Mouse (Mus musculus): ENCODE results near the gene Zrsr2. TPM values are rescaled to one million over a fixed set of nuclear protein-coding genes. Genes with fewer than 3 reads are reported as not detected.

Gene Zrsr2
- polyA plus RNA-seq, 1 experiment from 2014 or later, result 82.6 TPM

DNA sequence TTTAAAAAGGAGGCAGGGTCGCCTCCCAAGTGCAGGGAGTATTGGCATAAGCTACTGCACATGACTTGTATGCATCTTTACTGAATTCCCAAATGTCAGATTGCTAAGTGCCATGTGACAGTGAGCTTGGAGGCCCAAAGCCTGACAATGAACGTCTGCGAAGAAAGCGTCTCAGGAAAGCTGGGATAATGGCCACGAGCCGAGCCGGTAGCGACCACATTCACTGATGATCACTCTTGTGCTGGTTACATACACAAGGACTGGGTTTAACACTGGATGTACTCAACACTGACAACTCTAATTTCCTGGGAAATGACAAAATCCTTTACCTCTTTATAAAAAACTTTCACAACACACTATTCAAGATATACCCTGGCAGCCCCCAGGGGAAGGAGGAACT is 23.7 kb downstream of the Zrsr2 start:
- no peaks in the 10 kb centered on the region for H3K4me1 ChIP-seq
- H3K27me3 ChIP-seq (replicated peaks; ENCODE audit: low read depth, poor library complexity, severe bottlenecking), result peaks cover 68% of the 10 kb centered on the region
- peaks cover 28% of the 10 kb centered on the region for H3K36me3 ChIP-seq (replicated peaks)
- no peak overlapping the region for H3K4me3 ChIP-seq
- WGBS, result 87% methylated on average over 8 of the region's 8 CpGs
- no peaks in the 10 kb centered on the region for H3K9me3 ChIP-seq
- no peak for DNase-seq (ENCODE audit: low spot score)
- H3K27ac ChIP-seq (replicated peaks), result no peak overlapping the region

DNA sequence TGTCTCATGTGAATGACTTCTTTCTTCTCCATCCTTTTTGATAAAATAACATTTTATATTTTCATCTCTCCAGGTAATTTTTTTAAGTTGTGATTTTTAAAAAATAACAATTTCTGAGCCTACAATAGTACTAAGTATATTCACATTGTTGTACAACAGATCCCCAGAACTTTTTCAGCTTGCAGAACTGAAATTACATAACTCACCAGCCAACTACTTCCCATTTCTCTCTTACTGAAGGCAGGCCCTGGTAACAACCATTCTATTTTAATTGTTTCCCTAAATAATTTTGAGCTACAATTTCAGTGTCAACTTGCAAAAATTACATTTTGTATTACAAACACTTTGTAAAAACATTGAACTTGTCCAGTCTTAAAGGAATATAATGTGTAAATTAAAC is 28.9 kb downstream of the Zrsr2 start:
- Histone ChIP-seq H3K27me3 (replicated peaks; ENCODE audit: low read depth, poor library complexity, severe bottlenecking) (peaks cover 43% of the 10 kb centered on the region), H3K36me3 (replicated peaks) (no peaks in the 10 kb centered on the region), H3K27ac (replicated peaks) (no peak overlapping the region), H3K4me1 (no peaks in the 10 kb centered on the region), H3K4me3 (no peak overlapping the region), H3K9me3 (no peaks in the 10 kb centered on the region)
- DNase-seq (ENCODE audit: low spot score), result no peak

DNA sequence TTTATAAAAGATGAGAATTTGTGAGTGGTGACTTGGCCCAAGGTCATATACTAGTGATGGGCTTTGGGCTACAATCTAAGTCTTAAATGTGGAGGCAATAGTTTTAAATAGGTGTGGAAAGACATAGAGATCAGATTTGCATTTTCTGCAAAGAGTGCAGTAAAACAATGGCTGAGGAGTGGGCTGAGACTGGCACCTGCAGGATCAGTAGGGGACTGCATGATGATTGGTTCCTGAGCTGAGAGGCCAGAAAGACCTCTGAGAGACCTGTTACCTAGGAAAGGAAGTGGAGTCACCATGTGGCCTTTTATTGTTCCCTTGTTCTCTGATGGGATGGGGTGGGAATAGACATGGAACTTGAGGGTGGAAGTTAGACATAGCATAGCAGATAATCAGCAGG is 45.7 kb downstream of the Zrsr2 start:
- H3K9me3 ChIP-seq, result peaks cover 11% of the 10 kb centered on the region
- peaks cover 8% of the 10 kb centered on the region for H3K36me3 ChIP-seq (replicated peaks)
- H3K27ac ChIP-seq (replicated peaks), result no peak overlapping the region
- no peak overlapping the region for H3K4me3 ChIP-seq
- H3K27me3 ChIP-seq (replicated peaks; ENCODE audit: low read depth, poor library complexity, severe bottlenecking), result peaks cover 58% of the 10 kb centered on the region
- no peaks in the 10 kb centered on the region for H3K4me1 ChIP-seq
- peak; percentile 14 for DNase-seq (ENCODE audit: low spot score)

DNA sequence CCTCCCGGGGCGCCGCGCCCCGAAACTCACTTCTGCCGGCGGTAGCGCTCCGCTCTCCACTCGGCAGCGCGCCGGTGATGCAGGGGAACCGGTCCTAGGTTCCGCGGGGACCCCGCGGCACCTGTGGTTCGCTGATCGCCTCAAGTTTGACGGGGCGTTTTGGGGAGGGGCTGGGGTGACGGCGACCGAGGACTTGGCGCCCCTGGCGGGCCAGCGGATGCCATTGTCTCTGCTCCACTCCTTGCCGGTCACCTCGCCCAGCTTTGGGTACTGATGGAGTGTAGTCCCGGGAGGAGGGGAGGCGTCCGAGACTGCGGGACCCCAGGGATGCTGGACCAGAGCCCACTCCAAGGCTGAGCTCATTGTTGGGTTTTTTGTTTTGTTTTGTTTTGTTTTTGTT is 49.1 kb downstream of the Zrsr2 start:
- Histone ChIP-seq H3K4me3 (peak overlapping the region; percentile 68), H3K27me3 (replicated peaks; ENCODE audit: low read depth, poor library complexity, severe bottlenecking) (peaks cover 47% of the 10 kb centered on the region), H3K36me3 (replicated peaks) (no peaks in the 10 kb centered on the region), H3K27ac (replicated peaks) (peak overlapping the region; percentile 87), H3K4me1 (no peaks in the 10 kb centered on the region), H3K9me3 (peaks cover 11% of the 10 kb centered on the region)
- WGBS, result 19% methylated on average over 34 of the region's 34 CpGs
- peak; percentile 69 for DNase-seq (ENCODE audit: low spot score)

DNA sequence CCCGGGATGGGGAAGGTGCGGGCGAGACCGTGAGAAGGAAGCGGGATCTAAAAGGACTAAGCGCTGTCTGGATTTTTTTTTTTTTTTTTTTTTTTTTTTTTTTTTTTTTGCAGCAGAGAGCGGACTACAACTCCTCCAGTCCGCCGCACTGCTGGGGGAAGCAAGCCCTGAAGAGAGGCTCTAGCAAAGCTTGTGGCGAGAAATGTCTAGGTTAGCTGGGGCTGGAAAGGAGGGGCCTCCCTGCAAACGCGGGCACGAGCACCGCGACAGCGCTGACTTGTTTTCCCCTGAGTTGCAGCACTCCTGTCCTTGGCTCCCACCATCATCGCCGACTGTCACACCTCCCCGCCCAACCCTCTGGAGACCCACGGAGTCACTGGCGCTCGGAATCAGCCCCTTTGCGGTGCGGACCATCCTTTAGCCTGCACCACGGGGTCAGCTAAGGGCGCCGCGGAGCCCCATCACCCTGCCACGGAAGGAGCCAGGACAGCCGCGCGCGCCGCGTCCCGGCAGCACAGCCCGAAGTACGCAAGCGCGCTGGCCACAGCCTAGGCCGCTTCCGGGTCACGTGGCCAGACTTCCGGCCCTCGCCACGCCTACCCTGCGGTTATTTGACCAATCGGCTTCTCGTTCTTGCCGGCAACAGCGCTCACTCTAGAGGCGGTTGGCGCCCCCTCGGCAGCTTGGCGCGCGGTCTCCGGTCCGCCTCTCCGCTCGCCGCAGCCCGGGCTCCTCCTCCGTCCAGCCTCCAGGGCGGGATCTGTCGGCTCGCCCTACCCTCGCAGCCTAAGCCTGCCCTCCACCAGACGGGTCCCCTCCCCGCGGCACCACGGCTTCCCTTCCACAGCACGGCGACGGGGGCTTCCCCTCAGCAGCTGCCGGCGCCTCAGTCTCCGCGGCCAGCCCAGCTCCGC is 49.9 kb downstream of the Zrsr2 start, which contains the start of gene Ap1s2:
Ap1s2 (plus strand) TSS at position 681 of the 914 bp plus-strand sequence.
- Histone ChIP-seq H3K27me3 (replicated peaks; ENCODE audit: low read depth, poor library complexity, severe bottlenecking) (peaks cover 47% of the 10 kb centered on the region), H3K27ac (replicated peaks) (peak within 1 kb of the TSS; percentile 87), H3K4me1 (no peaks in the 10 kb centered on the region), H3K36me3 (replicated peaks) (no peaks in the 10 kb centered on the region), H3K4me3 (peak within 1 kb of the TSS; percentile 68), H3K9me3 (peaks cover 11% of the 10 kb centered on the region)
- peak; percentile 94 for DNase-seq (ENCODE audit: low spot score)
- 17% methylated on average over 80 of the region's 80 CpGs for WGBS

DNA sequence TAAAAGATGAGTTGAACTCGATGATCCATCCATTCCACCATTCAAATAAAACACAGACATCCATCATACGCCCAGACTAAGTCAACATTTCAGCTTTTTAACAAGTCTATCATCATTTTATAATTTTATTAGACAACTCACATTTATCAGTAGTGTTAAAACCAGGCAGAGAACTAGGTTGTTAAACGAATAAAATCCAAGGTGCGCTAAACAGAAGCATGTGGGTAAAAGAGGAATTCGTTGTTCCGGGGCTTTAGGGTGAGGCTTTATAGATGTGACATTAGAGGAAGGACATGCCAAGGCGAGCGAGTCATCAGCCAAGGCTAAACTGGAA is 50.5 kb downstream of the Zrsr2 start:
- Histone ChIP-seq H3K4me1 (no peaks in the 10 kb centered on the region), H3K9me3 (peaks cover 11% of the 10 kb centered on the region), H3K27ac (replicated peaks) (peak overlapping the region; percentile 86; the same call in 1 of the 2 replicates), H3K27me3 (replicated peaks; ENCODE audit: low read depth, poor library complexity, severe bottlenecking) (peaks cover 48% of the 10 kb centered on the region), H3K36me3 (replicated peaks) (no peaks in the 10 kb centered on the region), H3K4me3 (peak overlapping the region; percentile 68)
- 25% methylated on average over 8 of the region's 8 CpGs for WGBS
- DNase-seq (ENCODE audit: low spot score), result no peak

DNA sequence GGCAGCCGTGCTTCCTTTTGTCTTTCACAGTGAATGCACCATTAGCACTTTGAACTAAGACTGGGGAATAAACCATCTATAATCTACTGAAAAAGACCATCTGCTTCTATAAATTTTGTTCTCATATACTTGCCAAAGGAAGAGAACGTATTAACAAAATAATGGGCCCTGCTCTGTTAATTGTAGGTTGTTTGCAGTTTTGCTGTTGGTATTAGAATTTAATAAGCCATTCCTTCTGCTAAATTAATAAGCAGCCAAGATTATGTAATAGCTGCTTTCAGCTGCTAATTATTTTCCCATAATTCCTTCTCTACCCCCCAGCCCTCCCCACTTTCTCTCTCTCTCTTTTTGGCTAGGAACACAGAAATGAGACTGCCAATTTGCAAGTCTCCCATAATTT is 51.6 kb downstream of the Zrsr2 start:
- Histone ChIP-seq H3K9me3 (peaks cover 11% of the 10 kb centered on the region), H3K4me3 (no peak overlapping the region), H3K27ac (replicated peaks) (no peak overlapping the region), H3K36me3 (replicated peaks) (no peaks in the 10 kb centered on the region), H3K4me1 (no peaks in the 10 kb centered on the region), H3K27me3 (replicated peaks; ENCODE audit: low read depth, poor library complexity, severe bottlenecking) (peaks cover 51% of the 10 kb centered on the region)
- WGBS, result 90% methylated on average over 2 of the region's 2 CpGs
- DNase-seq (ENCODE audit: low spot score), result no peak

DNA sequence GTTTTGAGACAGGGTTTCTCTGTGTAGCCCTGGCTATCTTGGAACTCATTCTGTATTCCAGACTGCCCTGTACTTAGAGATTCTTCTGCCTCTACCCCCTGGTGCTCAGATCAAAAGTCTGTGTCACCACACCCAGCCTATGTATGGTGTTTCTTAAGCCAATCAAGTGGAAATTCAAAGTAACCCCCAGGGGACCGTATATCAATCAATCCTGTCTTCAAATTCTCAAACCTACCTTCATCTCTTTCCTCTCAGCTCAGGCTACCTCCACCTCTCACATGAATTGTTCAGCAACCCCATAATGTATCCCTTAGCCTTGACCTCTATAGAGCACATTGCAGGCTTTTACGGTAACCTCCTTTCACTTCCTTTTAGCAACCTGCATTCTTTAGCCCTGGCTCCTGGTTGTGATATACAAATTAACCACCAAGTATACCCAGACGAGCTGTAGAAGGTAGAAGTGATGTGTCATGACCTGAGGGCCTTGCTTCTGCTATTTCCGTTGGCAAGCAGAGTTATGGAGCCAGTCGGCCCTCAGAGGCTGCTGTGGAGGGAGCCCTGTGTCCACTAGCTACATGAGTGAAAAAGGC is 58.9 kb downstream of the Zrsr2 start:
- WGBS, result 64% methylated on average over 5 of the region's 5 CpGs
- no peak overlapping the region for H3K4me3 ChIP-seq
- peaks cover 88% of the 10 kb centered on the region for H3K27me3 ChIP-seq (replicated peaks; ENCODE audit: low read depth, poor library complexity, severe bottlenecking)

DNA sequence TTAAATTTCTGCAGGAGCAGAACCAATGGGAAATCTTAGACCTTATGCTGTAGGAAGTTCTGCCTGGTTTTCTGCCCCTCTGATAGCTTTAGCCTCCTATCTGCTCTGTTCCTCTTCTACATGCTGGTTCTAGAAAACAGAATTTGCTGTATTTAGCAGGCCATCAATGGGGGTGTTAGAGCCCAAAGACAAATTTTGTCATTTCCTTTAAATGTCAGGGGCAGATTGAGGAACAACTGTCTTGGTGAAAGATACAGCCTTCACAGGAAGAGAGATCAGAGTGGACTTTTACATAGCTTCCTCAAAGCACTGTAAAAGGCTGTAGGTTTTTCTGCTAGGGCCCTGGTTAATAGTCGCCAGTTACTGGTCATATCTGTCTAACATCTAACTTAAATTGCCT is 61.1 kb downstream of the Zrsr2 start:
- no peak overlapping the region for H3K4me3 ChIP-seq
- peaks cover 78% of the 10 kb centered on the region for H3K27me3 ChIP-seq (replicated peaks; ENCODE audit: low read depth, poor library complexity, severe bottlenecking)
- H3K27ac ChIP-seq (replicated peaks), result no peak overlapping the region
- 74% methylated on average over 1 of the region's 1 CpGs for WGBS
- DNase-seq (ENCODE audit: low spot score), result no peak
- no peaks in the 10 kb centered on the region for H3K4me1 ChIP-seq
- H3K9me3 ChIP-seq, result no peaks in the 10 kb centered on the region
- H3K36me3 ChIP-seq (replicated peaks), result no peaks in the 10 kb centered on the region

More for the DNA sequence above, 58.9 kb downstream of the Zrsr2 start:
- H3K9me3 ChIP-seq, result no peaks in the 10 kb centered on the region
- H3K36me3 ChIP-seq (replicated peaks), result no peaks in the 10 kb centered on the region
- no peak overlapping the region for H3K27ac ChIP-seq (replicated peaks)
- DNase-seq (ENCODE audit: low spot score), result no peak
- H3K4me1 ChIP-seq, result no peaks in the 10 kb centered on the region

DNA sequence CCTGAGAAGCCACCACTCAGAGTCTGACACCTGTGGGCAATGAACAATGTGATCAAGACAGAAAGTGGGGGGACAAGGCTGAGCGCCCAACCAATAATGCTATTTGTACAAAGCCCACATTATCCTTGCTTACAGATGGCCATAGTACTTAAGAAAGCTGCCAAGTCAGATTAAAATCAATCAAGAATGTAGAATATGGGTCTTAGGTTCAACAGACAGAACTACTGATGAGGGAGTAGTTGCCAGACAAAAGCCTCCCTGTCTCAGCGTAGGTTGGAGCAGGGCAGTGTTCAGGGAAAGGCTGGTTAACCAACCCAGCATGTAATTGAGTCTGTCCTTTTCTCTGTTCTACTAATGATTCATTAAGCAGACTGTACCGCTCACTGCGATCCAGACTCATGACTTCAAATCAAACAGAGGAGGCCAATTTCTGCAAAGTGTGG is 72.9 kb downstream of the Zrsr2 start:
- peaks cover 62% of the 10 kb centered on the region for H3K27me3 ChIP-seq (replicated peaks; ENCODE audit: low read depth, poor library complexity, severe bottlenecking)
- 73% methylated on average over 4 of the region's 4 CpGs for whole genome bisulfite sequencing
- no peaks in the 10 kb centered on the region for H3K36me3 ChIP-seq (replicated peaks)
- H3K9me3 ChIP-seq, result no peaks in the 10 kb centered on the region
- no peak for DNase-seq (ENCODE audit: low spot score)
- no peak overlapping the region for H3K27ac ChIP-seq (replicated peaks)
- H3K4me3 ChIP-seq, result no peak overlapping the region
- no peaks in the 10 kb centered on the region for H3K4me1 ChIP-seq

Other genes starting within 250 kb of the Zrsr2 start
- gene Rnf138rt1, start 197.3 kb downstream of the Zrsr2 start, polyA plus RNA-seq (2016; fragmentation: Nextera tagmentation; extraction: Ambion mirVana), result 0.16 and 0.32 TPM in 2 replicates
- 20.8 and 22.7 TPM in 2 replicates for gene Ap1s2, start 49.6 kb downstream of the Zrsr2 start, polyA plus RNA-seq (2016; fragmentation: Nextera tagmentation; extraction: Ambion mirVana)
- 0.34 TPM in 2 replicates for gene Car5b, start 69.3 kb upstream of the Zrsr2 start, polyA plus RNA-seq (2016; fragmentation: Nextera tagmentation; extraction: Ambion mirVana)
- gene Siah1b, start 117.8 kb upstream of the Zrsr2 start, polyA plus RNA-seq (2016; fragmentation: Nextera tagmentation; extraction: Ambion mirVana), result 45.8 and 47.0 TPM in 2 replicates
- 0.33 and 0.39 TPM in 2 replicates for gene Cltrn, start 130.2 kb upstream of the Zrsr2 start, polyA plus RNA-seq (2016; fragmentation: Nextera tagmentation; extraction: Ambion mirVana)
- gene Ace2, start 180.7 kb upstream of the Zrsr2 start, polyA plus RNA-seq (2016; fragmentation: Nextera tagmentation; extraction: Ambion mirVana), result 0.11 and 0.12 TPM in 2 replicates